Mouse (Mus musculus) CD4-positive naive resting alpha-beta T cell, adult 76 days (primary cell): Measurements from ENCODE around the gene Ppp4c. TPM values are rescaled to one million over a fixed set of nuclear protein-coding genes. Genes with fewer than 3 reads are reported as not detected.

Experiments used
- total RNA-seq: library from RNA; stranded (reverse); gene quantifications from one replicate; pipeline ENCODE4 v1.2.4, GENCODE M21; 2023

Gene Ppp4c
- 239 TPM for total RNA-seq

DNA sequence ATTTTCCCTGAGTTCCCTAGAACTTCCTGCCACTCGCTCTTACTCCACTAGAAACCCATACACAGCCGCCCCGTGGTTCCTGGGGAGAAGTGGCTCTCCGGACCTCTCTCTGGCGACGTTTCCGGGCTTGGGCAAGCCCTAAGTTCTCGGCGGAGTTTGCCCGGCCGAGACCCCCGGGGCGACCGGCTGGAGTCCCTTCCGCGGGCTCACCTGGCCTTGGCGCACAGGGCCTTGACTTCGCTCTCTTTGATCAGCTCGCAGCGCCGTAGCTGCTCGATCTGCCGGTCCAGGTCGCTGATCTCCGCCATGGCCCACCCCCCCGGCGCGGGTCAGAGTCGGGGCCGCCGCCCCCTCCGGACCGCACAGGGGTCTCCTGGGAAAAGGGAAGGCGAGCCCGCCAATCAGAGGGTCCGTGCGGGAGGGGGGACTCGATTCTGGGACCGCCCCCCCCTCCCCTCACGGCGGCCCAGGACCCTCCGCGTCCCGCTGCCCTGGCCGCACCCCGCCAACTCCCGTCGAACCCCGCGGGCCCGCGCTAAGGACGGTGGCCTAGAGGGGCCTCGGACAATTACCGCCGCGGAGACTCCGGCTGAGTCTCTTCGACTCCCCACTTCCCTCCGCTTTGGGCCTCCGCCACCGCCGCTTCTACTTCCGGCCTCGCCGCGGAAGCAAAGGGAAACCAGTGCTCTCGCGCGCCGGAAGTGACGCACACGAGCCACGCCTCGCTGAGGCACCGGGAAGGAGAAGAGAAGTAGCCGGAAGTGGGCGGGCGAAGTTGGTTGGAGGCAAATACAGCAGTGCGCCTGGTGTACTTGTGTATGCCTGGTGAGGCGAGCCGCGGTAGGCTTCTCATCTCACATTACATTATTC, at the start of gene Ppp4c:
TSS of gene Ppp4c (minus strand) at position 646 of the 870 bp plus-strand sequence.

DNA sequence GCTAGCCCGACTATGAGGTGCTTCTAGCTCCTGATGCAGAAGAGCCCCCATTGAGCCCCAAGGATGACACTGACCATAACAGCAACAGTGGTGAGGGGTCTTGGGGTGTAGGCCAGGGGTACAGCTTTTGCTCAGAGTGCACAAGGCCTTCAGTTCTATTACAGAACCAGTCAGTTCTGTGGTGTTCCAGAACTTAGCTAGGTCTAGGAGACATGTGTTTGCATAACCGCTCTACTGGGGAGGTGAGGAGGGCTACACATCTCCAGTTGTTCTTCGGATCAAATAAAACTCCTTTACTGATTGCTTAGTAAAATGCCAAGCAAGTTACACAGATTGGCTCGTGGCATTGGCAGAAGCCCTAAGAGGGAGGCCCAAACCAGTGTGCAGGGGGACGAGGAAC, 39.2 kb upstream of the Ppp4c start, which contains the start of gene 4930451I11Rik:
TSS of gene 4930451I11Rik (minus strand) at position 101 of the 400 bp plus-strand sequence.

GRCm38 (mm10) chr7:126797411-126798126, 5.3 kb upstream of the Ppp4c start, which contains the start of gene Fam57b:
Gene Fam57b, plus strand, starts transcription at chr7:126797668.

DNA sequence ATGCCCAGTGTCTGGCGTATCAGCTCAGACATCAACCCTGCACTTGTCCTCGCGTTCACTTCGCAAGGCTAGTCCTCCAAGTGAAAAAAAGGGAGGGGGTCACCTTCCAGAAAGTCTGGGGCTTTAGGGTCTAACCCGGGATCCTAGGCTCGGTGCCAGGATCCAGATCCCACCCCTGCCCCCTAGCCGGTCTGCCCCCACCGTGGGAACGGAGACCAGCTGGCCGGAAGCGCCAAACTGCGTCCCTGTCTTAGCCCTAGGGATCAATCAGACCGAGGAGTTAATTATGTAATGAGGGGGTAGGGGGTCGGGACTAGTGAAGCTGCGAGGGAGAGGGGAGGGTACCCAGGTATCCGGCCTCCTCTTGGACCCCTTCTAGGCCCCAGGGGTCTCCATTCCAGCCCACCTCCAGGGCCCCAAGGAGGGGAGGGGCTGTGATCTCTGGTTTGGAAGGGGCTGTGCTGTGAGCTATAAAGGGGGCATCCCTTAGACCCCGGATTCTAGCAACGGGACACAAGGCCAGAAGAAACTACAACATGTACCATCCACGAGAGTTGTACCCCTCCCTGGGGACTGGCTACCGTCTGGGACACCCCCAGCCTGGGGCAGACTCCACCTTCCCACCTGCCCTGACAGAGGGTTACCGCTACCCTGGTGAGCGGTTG, 11.2 kb downstream of the Ppp4c start, which contains the start of gene Tbx6:
TSS of gene Tbx6 (plus strand) at position 513 of the 665 bp plus-strand sequence.

GRCm38 (mm10) chr7:126776598-126777057, 15.7 kb downstream of the Ppp4c start, which contains the start of gene Ypel3:
Gene Ypel3, plus strand, starts transcription at chr7:126776955.

DNA sequence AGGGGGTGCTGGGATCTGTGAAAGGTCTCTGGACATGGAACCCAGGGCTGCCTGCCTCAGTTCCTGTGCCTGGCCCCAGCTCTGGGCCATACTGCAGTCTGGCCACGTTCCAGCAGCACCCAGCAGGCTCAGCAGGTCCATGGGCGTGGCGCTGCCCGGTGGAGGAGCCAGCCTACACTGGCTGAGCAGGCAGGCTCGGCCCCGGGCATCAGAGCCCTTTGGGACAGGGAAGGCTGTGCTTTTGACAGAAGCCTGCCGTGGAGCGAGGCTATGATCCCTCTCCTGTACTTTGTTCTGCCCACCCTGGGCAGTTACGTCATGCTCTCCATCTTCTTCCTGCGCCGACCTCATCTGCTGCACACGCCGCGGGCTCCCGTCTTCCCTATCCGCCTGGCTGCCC, 26.1 kb downstream of the Ppp4c start, which contains the start of gene Gdpd3:
TSS of gene Gdpd3 (plus strand) at position 134 of the 400 bp plus-strand sequence.

DNA sequence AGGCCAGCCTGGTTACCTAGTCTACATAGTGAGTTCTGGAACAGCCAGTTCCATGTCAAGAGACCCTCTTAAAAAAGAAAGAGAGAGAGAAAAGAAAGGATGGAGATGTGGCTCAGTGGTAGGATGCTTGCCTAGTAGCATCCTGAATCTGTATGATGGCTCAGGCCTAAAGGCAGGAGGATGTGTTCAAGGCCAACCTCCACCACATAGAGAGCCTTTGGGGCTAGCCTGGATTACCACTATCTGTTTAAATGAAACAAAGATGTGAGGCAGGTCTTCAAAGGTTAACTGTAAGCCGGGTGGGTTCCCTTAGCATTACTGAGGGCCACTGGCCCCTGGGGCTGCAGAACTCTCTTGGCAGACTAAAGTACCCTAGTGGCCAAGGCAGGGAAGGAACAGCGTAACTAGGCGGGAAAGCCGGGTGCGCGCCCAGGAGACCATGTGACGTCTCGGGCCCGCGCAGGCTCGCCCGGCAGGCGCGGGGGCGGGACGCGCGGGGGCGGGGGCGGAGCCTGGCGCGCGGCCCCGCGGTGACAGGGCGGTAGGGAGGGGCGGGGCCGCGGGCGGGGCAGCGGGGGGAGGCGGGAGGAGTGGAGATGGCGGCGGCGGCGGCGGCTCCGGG, 33.1 kb downstream of the Ppp4c start, which contains the start of gene Mapk3:
TSS of gene Mapk3 (plus strand) at position 552 of the 622 bp plus-strand sequence.

Other genes starting within 250 kb of the Ppp4c start
- gene Eif3c, start 226.1 kb downstream of the Ppp4c start, total RNA-seq = 106 TPM
- gene Apobr, start 207.6 kb downstream of the Ppp4c start, total RNA-seq = 4.6 TPM
- gene Cln3, start 206.7 kb downstream of the Ppp4c start, total RNA-seq = 90.5 TPM
- not detected for gene Il27, start 197.6 kb downstream of the Ppp4c start, total RNA-seq
- not detected for gene Nupr1, start 161.6 kb downstream of the Ppp4c start, total RNA-seq
- 58.8 TPM for gene Sgf29, start 143.2 kb downstream of the Ppp4c start, total RNA-seq
- 0.59 TPM for gene Sult1a1, start 116.1 kb downstream of the Ppp4c start, total RNA-seq
- gene Bola2, start 97.1 kb downstream of the Ppp4c start, total RNA-seq = 127 TPM
- gene Slx1b, start 96.7 kb downstream of the Ppp4c start, total RNA-seq = 6.8 TPM
- 1,152 TPM for gene Coro1a, start 84.7 kb downstream of the Ppp4c start, total RNA-seq
- 29.3 TPM for gene Mapk3, start 32.9 kb downstream of the Ppp4c start, total RNA-seq
- gene Gdpd3, start 26.2 kb downstream of the Ppp4c start, total RNA-seq = 2.6 TPM
- 256 TPM for gene Ypel3, start 15.5 kb downstream of the Ppp4c start, total RNA-seq
- gene Tbx6, start 11.0 kb downstream of the Ppp4c start, total RNA-seq = 8.0 TPM
- gene Fam57b, start 5.2 kb upstream of the Ppp4c start, total RNA-seq = not detected
- not detected for gene 4930451I11Rik, start 39.1 kb upstream of the Ppp4c start, total RNA-seq
- not detected for gene Doc2a, start 54.9 kb upstream of the Ppp4c start, total RNA-seq
- gene Hirip3, start 69.5 kb upstream of the Ppp4c start, total RNA-seq = 24.4 TPM
- 60.5 TPM for gene Ino80e, start 69.9 kb upstream of the Ppp4c start, total RNA-seq
- gene Taok2, start 92.2 kb upstream of the Ppp4c start, total RNA-seq = 72.3 TPM
- 22.6 TPM for gene Tmem219, start 130.4 kb upstream of the Ppp4c start, total RNA-seq
- 37.3 TPM for gene Kctd13, start 136.4 kb upstream of the Ppp4c start, total RNA-seq
- gene Asphd1, start 157.1 kb upstream of the Ppp4c start, total RNA-seq = not detected
- 6.1 TPM for gene Sez6l2, start 158.1 kb upstream of the Ppp4c start, total RNA-seq
- gene Cdipt, start 183.4 kb upstream of the Ppp4c start, total RNA-seq = 99.9 TPM
- gene Cdiptos, start 183.6 kb upstream of the Ppp4c start, total RNA-seq = 0.62 TPM
- gene Mvp, start 222.1 kb upstream of the Ppp4c start, total RNA-seq = 25.5 TPM
- gene Pagr1b, start 224.0 kb upstream of the Ppp4c start, total RNA-seq = 5.4 TPM
- 26.5 TPM for gene Pagr1a, start 224.9 kb upstream of the Ppp4c start, total RNA-seq
- gene Gm42742, start 228.6 kb upstream of the Ppp4c start, total RNA-seq = 32.5 TPM
- gene Prrt2, start 228.7 kb upstream of the Ppp4c start, total RNA-seq = 5.3 TPM
- gene Maz, start 234.5 kb upstream of the Ppp4c start, total RNA-seq = 197 TPM
- gene Kif22, start 250.0 kb upstream of the Ppp4c start, total RNA-seq = 3.0 TPM